Mouse (Mus musculus) spleen, postnatal 36 days (tissue): ENCODE measurements around the gene Col1a1.

Experiments used
- DNase-seq, 2 experiments: peaks; one replicate each; pipeline ENCODE4 v3.0.0; 2022; ENCODE audit warnings: low spot score in 2 of 2, mixed read lengths in 1 of 2

Col1a1 gene

DNA sequence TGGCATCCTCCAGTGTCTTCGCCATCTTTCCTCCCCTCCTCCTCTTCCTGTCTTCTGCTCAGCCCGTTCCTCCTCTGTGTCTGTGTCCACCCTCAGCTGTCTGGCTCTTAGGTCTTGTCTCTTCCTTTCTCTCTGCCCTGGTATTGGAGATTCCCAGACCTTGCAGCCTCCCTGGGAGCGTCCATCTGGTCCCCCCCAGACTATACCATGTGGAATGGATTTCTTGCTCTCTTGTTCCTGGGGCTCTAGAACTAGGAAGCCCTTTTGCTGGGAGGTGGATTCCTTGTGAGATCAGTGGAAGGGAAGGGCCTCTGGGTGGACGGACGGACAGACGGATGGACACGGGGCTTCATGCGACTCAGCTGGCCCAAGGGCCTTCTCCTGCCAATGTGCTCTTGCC is 60.1 kb downstream of the Col1a1 start:
- no peak for DNase-seq

DNA sequence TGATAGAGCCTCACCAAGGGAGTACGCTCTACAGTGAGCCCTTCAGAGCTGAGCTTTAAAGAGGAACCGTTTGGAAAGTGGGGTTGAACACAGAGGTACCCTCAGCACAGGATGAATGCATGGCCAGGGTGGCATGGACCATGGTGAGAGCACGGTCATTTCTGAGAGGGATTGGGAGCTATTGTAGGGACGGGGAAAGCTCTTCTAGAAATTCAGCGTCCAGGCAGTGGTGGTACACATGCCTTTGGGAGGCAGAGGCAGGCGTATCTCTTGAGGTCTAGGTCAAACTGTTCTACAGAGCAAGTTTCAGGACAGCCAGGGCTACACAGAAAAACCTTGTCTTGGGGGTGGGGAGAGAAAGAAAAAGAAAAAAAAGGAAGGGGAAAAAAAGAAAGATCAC is 61.0 kb downstream of the Col1a1 start:
- no peak for DNase-seq

DNA sequence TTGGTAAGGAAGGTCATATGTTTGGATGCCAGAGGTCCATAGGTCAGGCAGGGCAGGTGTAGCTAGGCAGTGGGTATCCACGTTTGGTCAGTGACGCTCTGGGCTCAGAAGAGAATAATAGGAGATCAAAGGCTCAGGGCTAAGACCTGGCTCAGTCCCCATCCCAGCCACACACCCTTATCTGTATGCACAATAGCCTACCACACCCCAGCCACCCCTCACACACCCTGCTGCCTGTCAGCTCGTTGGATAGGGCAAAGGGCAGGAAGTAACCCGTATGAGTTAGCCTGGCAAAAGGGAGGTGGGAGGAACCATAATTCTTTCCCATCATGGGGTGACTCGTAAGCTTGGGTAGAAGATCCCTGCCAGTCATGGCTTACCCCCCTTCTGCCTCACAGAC is 61.6 kb downstream of the Col1a1 start:
- DNase-seq: peak; percentile 57 to 64

DNA sequence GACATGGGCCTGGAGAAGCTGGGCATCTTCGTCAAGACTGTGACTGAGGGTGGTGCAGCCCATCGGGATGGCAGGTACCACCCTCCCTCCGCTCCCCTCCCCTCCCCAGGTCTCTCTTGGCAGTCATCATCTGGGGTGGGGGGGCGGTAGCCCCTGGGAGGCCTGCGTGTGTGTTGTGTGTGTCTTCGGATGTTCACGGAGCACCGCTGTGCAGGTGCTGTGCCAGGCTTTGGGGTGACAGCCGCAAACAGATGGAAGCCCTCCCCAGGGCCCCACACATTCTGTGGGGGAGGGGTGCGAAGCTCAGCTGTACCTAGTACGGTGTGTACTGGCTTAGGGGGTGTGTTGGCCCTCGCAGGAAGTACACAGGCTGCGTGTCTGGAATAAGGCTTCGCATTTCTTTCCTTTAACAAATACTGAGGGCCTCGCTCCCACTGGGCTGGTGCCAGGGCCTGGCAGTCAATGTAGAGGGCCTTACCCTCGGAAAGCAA is 62.1 kb downstream of the Col1a1 start:
- DNase-seq: peak in 1 of 2 experiments; percentile 56

DNA sequence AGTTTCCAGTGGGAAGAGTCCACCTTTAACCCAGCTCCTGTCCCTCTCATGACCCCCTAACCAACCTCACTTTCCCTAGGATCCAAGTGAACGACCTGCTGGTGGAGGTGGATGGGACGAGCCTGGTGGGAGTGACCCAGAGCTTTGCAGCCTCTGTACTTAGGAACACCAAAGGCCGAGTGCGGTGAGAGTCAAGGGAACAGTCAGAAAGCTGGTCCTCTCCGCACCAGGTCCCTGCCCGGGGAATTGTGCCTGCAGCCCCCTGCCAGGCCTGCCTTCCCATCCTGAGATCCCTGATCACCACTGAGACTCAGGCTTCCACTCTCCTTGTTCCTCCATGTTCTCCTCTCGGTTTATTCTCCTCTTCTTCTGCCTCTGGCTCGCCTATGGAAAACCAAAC is 64.1 kb downstream of the Col1a1 start:
- DNase-seq: no peak

DNA sequence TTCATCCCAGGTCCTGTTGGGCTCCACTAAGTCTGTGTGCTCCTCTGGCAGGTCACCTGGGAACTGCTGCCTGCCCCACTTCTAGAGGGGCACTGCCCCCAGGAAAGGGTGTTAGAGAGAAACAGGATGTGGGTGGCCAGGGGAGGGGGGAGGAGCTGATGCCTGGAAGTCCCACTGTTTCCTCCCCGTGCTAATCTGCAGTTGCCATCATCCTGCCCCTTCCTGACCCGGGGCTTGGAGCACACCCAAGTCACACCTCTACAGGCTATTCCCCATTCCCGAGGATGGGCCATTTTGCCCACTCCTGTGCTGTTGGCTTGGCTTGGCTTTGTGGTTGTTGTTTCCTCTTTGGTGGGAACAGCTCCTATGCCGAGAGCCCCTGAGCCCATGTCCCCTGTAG is 64.5 kb downstream of the Col1a1 start:
- peak; percentile 60 to 63 for DNase-seq

- peak; percentile 51 to 68 for DNase-seq
Measured at GRCm38 (mm10) chr11:95001058-95001457, 65.0 kb downstream of the Col1a1 start.

DNA sequence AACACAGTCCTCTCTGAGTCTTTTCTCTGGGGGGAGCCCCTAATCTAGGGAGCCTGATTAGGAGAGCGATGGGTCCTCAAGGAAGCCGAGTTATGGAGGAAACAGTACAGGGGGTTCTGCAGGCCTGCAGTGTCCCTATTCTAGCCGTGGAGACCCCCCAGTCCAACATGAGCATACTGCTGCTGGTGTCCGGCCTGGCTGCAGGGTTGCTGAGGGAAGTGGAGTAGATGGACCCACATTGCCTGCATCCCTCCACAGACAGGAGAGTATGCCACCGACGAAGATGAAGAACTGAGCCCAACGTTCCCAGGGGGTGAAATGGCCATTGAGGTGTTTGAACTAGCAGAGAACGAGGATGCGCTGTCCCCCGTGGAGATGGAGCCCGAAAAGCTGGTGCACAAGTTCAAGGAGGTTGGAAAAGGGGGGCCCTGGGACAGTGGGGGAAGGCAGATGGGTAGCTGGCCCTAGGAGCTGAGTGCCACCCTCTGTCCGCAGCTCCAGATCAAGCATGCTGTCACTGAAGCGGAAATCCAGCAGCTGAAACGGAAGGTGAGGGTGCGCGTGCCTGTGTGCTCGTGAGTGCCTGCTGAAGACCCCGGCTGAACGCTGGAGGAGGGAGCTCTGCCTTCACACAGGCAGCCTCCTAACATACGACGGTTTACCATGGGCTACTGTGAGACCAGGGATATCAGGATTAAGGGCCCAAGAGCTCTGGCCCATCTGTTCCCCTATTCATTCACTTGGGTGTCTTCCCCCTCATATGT is 65.7 kb downstream of the Col1a1 start:
- DNase-seq: no peak
